Mouse (Mus musculus) thymus, postnatal 4 days (tissue): ENCODE data around the gene Zfp281.
A peak's percentile ranks its signal among the peaks of the same experiment; 100 is the strongest.

ENCODE experiments used
- DNase-seq: peaks from one replicate; pipeline ENCODE4 v3.0.0; 2021

The Zfp281 gene

GRCm38 (mm10) chr1:136624146-136625018 lies at the start of gene Zfp281:
Gene Zfp281, plus strand, starts transcription at chr1:136624901.
- peak; percentile 97 for DNase-seq

GRCm38 (mm10) chr1:136577890-136578663 lies 46.6 kb upstream of the Zfp281 start:
- DNase-seq = no peak

GRCm38 (mm10) chr1:136579360-136579759 lies 45.3 kb upstream of the Zfp281 start:
- DNase-seq = peak; percentile 52

GRCm38 (mm10) chr1:136580266-136580665 lies 44.4 kb upstream of the Zfp281 start:
- no peak for DNase-seq

GRCm38 (mm10) chr1:136581841-136582240 lies 42.9 kb upstream of the Zfp281 start:
- no peak for DNase-seq

- no peak for DNase-seq
These were observed 36.8 kb upstream of the Zfp281 start for GRCm38 (mm10) chr1:136587761-136588405.

- no peak for DNase-seq
These were observed 35.8 kb upstream of the Zfp281 start for GRCm38 (mm10) chr1:136588908-136589307.

GRCm38 (mm10) chr1:136592741-136593140 lies 32.0 kb upstream of the Zfp281 start:
- DNase-seq = no peak

GRCm38 (mm10) chr1:136594235-136594850 lies 30.4 kb upstream of the Zfp281 start:
- DNase-seq = no peak

GRCm38 (mm10) chr1:136596821-136597220 lies 27.9 kb upstream of the Zfp281 start:
- no peak for DNase-seq

GRCm38 (mm10) chr1:136598286-136598685 lies 26.4 kb upstream of the Zfp281 start:
- no peak for DNase-seq

GRCm38 (mm10) chr1:136600067-136600466 lies 24.6 kb upstream of the Zfp281 start:
- DNase-seq = no peak

GRCm38 (mm10) chr1:136600647-136601345 lies 23.9 kb upstream of the Zfp281 start:
- DNase-seq = no peak

GRCm38 (mm10) chr1:136601346-136601888 lies 23.3 kb upstream of the Zfp281 start:
- DNase-seq = no peak

GRCm38 (mm10) chr1:136602303-136602702 lies 22.4 kb upstream of the Zfp281 start:
- no peak for DNase-seq

GRCm38 (mm10) chr1:136604190-136604589 lies 20.5 kb upstream of the Zfp281 start:
- DNase-seq = no peak

GRCm38 (mm10) chr1:136605790-136606189 lies 18.9 kb upstream of the Zfp281 start:
- DNase-seq = no peak

GRCm38 (mm10) chr1:136606278-136606677 lies 18.4 kb upstream of the Zfp281 start:
- no peak for DNase-seq

GRCm38 (mm10) chr1:136608339-136609261 lies 16.1 kb upstream of the Zfp281 start:
- no peak for DNase-seq

GRCm38 (mm10) chr1:136611803-136612202 lies 12.9 kb upstream of the Zfp281 start:
- DNase-seq = no peak

- DNase-seq = no peak
These were observed 11.4 kb upstream of the Zfp281 start for GRCm38 (mm10) chr1:136613300-136613751.
